Mouse (Mus musculus): ENCODE results near the gene Cryz.
"Not testable (repeated sequence)": the region's sequence is repeated elsewhere in the genome, so short reads cannot be mapped to it uniquely, and the experiment has no call there.

Cryz gene

GRCm38 (mm10) chr3:154614771-154615170 is 18.3 kb downstream of the Cryz start:
- DNase-seq = no peak

- DNase-seq = no peak
Observed at GRCm38 (mm10) chr3:154615304-154615703, 18.8 kb downstream of the Cryz start.

DNA sequence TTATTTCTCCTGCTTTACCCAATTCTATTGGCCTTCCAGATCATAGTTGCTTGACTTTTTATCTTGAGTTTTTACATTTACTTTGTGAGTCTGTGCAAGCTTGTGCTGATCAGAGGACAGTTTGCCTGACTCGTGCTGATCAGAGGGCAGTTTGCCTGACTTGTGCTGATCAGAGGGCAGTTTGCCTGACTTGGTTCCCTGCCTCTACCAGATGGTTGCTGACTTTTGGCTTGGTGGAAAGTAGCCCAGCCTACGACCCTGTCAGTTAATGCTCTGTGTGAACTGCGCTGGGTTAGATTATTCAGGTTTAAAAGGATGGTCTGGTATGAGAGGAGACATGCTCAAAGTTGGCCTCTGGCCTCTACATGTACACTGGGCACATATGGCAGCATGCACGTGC is 19.6 kb downstream of the Cryz start:
- DNase-seq = no peak

DNA sequence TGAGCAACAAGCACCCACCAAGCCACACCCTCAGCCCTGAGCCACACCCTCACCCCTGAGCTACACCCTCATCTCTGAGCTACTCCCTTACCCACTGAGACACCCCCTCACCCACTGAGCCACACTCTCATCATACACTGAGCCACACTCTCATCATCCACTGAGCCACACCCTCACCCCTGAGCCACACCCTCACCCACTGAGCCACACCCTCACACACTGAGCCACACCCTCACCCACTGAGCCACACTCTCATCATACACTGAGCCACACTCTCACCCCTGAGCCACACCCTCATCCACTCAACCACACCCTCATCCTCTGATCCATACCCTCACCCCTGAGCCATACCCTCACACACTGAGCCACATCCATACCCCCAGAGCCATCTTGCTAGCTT is 31.8 kb downstream of the Cryz start:
- DNase-seq = no peak

GRCm38 (mm10) chr3:154631281-154631680 is 34.8 kb downstream of the Cryz start:
- not testable (repeated sequence) for DNase-seq

DNA sequence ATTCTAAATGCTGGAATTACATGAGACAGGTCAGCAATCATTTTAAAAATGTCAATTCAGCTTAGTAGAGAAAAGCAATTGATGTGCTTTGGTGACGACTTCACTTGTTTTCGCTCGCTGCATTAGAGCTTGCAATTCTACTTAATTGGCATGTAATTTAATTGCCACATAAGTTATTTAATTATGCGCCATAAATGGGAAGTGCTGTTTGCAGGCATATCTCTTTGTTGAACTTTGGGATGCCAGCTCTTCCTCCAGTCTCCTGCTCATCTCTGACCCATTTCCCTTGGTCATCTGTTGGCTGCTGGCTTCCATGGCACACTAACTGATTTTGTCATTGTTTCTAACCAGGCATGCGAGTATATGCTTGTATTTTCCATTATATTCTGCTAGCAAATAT is 36.6 kb downstream of the Cryz start:
- DNase-seq = no peak

DNA sequence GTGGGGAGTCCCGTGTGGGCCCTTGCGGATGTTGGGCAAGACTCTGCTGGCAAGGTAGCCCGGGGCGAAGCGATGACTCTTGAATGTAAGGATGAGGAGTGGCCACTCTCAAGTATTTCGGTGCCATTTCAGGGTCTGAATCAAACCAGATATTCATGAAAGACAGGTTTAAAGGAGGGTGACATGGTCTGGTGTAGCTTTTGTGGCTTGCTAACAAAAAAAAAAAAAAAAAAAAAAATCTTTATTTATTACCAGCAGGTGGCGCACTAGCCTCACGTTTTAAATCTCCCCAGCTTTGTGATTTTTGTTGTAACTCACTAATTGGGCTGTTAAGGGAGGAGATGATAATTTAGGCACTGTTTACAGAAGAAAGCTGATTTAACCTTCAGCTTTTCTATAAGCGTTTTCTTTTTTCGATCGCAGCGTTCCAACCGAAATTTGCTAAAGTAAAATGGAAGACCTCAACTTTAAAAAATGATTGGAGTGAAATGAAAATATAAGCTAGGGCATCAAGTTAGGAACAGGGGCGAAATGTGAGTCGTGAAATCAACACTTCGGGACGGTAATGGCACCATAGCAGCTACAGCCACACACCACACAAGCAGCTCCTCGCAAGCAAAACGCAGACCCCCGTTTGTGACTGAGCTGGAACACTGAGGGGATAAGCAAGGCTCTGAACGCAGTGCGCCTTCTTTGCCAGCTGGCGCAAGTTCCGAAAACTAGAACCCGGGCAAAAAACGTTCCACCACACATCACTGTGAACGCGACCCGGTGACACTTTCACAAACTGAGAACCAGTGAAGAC is 50.3 kb downstream of the Cryz start:
- DNase-seq = no peak

DNA sequence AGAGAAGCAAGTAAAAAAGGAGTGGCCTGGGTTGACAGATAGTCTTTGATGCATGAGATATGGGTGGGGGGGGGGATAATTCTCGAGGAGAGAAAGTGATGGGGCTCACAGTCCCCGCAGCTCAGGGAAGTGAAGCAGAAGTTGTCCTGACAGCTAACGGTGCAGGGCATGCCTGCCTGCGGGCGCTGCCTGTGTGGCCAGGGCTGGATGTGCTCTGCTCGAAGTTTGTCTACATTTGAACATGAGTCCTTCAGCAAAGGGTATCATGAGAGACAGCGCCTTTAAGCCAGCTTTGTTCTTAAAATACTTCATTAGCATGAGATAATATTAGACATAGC is 50.9 kb downstream of the Cryz start:
- no peak for DNase-seq

DNA sequence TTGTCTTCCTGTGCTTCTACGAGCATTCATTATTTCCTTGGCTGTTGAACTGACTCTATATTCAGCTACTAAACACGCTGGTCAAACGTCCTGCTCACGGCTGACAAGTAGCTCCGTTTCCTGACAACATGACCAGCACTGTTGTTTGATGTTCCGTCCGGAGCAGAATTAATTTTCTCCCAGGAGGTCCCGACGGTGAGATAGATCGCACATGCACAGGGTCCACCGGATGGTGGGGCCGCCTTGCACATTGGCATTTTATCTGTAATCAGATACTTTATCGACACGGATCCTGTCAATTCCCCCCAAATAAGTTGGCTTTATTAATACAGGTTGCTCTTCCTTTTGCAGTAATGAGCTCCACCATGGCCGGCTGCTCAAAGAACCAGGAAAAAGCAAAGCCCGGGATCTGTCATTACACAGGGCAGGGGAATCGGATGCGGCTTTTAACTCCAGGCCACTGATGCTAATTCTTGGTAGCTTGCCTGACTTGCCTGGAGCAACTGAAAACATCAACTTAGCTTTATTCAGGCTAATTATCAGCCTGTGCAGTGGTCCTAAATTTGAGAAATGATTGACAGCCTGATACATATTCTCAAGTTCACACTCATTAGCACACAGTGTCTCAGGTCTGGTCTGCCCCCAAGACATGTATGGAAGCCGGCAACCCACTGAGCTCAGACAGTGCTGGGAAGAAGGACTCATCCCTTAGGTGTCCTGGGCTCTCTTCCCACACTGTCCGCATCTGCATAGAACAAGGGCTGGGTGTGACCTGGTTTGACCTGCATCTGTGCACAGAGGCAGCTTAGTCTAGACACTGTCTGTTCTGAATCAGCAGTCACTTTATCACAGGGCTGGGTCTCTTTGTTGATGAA is 53.1 kb downstream of the Cryz start:
- DNase-seq = no peak

DNA sequence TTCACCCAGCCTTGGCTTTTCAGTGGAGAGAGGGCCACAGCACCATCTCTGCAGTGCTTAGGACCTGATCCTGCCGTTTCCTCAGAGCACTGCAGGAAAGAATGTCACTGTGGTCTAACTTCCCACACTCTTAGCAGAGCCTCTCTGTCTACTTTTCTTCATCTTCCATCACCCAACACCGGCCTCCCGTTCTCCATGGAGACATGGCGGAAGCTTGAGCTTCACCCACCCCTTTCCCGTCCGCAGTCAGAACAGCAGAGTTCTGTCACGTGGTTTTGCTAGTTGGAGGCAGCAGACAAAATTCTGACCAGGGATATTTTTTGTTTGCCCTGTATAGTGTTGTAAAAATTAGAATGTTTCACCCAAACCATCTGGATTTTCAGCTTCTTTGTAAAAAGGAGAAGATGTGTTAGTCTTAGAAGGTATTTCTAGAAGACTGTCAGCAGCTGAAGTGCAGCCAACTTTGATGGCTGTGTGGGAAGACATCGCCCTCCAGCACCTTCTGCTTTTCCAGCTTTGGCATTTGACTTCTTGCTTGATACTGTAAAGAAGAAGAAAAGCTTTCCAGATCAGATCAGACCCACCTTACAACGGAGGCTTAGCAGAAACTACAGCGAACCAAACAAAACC is 54.8 kb downstream of the Cryz start:
- peak; percentile 44 for DNase-seq

- DNase-seq = peak; percentile 79
Observed at GRCm38 (mm10) chr3:154652581-154653420, 56.3 kb downstream of the Cryz start.

DNA sequence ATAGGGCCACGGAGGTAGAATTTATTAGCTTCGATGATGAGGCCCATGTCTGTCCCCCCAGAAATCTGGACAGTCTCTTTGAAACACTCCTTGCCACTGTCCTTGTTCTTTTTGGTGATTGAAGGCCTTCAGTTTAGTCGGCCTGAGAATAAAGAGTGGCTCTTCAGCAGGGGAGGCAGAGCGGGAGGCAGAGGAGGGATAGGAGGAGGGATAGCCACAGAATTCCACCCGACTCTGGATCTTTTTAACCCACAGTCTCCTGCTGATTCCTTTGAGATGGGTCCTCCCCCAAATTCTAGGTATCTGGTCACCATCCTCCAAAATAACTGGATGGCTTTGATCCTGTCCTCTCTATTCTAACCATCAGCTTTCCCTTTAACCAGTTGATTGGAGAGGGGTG is 56.9 kb downstream of the Cryz start:
- DNase-seq = no peak

DNA sequence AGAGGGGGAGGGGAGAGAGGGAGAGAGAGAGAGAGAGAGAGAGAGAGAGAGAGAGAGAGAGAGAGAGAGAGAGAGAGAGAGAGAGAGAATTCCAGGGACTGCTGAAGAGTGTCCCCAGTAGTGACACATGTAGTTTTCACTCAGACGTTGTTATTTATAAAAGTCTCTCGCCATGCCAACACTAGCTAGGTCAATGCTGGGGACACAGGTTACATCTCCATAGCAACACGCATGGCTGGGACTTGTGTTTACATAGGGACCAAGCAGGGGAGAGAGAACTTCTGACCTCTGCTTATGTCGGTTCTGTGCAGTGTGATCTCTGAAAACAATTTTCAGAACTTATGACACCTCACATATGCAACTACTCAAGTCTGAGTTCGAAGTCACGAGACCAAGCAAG is 57.8 kb downstream of the Cryz start:
- no peak for DNase-seq

DNA sequence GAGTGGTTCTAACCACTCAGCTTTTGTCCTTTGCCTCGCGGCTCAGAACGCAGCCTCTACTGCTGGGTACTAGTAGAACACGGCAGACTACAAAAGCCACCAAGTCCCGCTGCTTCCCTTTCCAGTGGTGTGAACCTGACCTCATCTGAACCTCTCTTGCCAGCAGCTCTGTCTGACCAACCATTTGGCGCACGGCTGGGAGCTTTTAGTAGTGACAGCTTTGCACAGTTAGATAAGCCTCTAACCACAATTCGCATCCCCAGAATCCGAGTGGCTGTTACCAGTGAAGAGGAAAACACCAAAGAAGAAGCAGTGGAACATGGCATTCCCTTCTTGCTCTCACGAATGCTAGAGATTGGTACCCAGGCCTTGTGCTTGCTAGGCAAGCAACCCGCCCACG is 58.4 kb downstream of the Cryz start:
- no peak for DNase-seq

GRCm38 (mm10) chr3:154655711-154656110 is 59.2 kb downstream of the Cryz start:
- no peak for DNase-seq

GRCm38 (mm10) chr3:154663545-154663944 is 67.0 kb downstream of the Cryz start, which contains the start of gene Erich3:
Gene Erich3 (plus strand): TSS chr3:154663859.
- DNase-seq = no peak

DNA sequence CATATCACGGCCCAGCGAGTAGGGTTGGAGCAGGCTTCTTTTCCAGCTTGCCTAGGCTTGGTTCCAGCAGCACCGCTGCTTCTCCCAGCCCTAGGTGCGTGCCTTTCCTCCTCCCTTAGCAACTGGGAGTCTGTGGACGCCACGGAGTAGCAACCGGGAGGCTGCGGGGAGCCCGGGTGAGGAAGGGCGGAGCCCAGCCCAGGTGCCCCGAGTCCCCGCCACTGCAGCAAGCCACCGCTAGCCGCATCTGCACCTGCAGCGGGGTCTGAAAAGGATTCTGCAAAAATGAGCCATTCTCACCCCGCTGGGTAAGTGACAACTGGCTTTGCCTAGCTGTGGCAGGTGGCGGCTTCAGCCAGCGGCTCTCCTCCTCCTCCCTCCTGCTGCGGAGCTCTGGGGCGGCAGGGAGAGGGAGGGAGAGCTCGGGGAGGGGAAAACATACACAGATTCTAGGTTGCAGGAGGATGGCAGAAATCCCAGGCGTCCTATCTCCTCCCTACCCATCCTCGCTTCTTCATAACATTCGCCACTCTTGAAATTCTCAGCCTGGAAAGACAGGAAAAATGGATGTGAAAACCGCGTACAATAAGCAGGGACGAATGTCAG is 67.6 kb downstream of the Cryz start:
- DNase-seq = peak; percentile 84

DNA sequence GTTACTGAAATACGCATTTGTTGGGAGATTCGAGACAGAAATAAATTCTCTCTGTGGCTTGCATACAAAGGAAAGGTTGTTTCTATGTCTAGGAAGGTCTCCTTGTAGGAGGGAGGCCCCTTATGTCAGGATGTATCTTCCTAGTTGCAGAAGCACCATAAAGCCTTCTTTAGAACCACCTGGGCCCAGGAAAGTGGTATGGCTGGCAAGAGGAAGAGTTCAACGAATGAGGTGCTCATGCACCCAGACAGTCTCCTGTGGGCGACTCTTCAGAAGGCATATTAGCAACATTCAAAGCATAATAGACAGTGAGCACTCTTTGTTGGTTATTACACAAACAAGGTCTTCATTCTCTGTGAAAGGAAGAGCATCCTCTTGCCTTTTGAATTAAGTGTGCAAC is 68.1 kb downstream of the Cryz start:
- no peak for DNase-seq

DNA sequence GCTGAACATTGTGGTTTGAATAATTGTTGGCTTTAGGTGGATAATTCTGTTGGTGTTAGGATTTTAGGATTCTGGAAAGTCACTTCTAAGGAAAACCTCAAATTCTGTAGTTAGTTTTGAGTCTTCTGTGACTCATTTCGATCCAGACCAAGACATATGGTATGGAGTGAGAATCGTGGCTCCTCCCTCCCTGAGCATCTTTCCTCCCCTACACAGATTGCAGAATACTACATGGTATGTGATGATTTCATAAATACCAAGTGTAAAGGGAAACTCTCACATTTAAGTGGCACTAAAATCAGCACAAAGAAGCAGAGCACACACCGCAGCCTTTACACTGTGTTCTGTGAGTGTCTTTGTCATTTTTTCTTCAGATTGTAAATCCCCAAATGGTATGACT is 72.0 kb downstream of the Cryz start:
- DNase-seq = no peak

- no peak for DNase-seq
Observed at GRCm38 (mm10) chr3:154670584-154670983, 74.1 kb downstream of the Cryz start.

GRCm38 (mm10) chr3:154671013-154671412 is 74.5 kb downstream of the Cryz start:
- DNase-seq = no peak

Measured in right cerebral cortex, postnatal 25 days (tissue).